Comparison of ENCODE assay signal across 15 mouse cellular contexts in genomic region chr1:133311240-133311639, GRCm38 (mm10). TPM values are rescaled to one million over a fixed set of nuclear protein-coding genes. Genes with fewer than 3 reads are reported as not detected.
DNase-seq lines count a peak whose midpoint lies in the region; ATAC-seq and TF ChIP-seq lines count a peak whose summit lies in the region.
"Had no signal": no experiment of that assay in that cellular context is flagged by ENCODE, and none has a peak within 500 bp of the region (broad histone marks: within the 10 kb centered on the region; RNA-seq: fewer than 3 reads in every experiment).

No protein-coding gene starts in this region.

- no peaks in the 10 kb centered on the region for H3K27me3 ChIP-seq in heart, postnatal 0 days (ENCODE audit: control insufficient read depth, insufficient read depth, low read length)
- no peaks in the 10 kb centered on the region for H3K27me3 ChIP-seq in lung, embryonic 14.5 days (ENCODE audit: insufficient read depth, low read length)
- H3K27me3 ChIP-seq in E14TG2a.4 (ENCODE audit: insufficient read depth, low read length): peaks cover 26% of the 10 kb centered on the region
- H3K27me3 ChIP-seq: liver, embryonic 15.5 days had no signal

- H3K4me2 ChIP-seq in heart, postnatal 0 days (ENCODE audit: low read depth, low read length): no peak overlapping the region
- no peak overlapping the region for H3K4me2 ChIP-seq in lung, embryonic 14.5 days

- no peak overlapping the region for H3K27ac ChIP-seq in heart, postnatal 0 days (ENCODE audit: low read depth)
- H3K27ac ChIP-seq in lung, embryonic 14.5 days (ENCODE audit: low read depth): no peak overlapping the region

- no peak for DNase-seq in heart, postnatal 0 days (ENCODE audit: low spot score)
- no peak for DNase-seq in heart, adult 18-20 months
- DNase-seq in lung, embryonic 14.5 days: no peak
- DNase-seq in lung, postnatal 25 days (ENCODE audit: low spot score): no peak
- no peak for DNase-seq in cerebellum, adult 8-10 months
- DNase-seq: adrenal gland, adult 2 months; cerebellum, adult 11-12 months; gastrocnemius, postnatal 10 days; kidney, adult 11 months had no signal

- H3K4me3 ChIP-seq in heart, postnatal 0 days (ENCODE audit: low read depth, low read length): no peak overlapping the region
- no peak overlapping the region for H3K4me3 ChIP-seq in lung, embryonic 14.5 days (ENCODE audit: low read depth, low read length)
- H3K4me3 ChIP-seq in E14TG2a.4 (replicated peaks; ENCODE audit: low read length): no peak overlapping the region
- H3K4me3 ChIP-seq: liver, embryonic 15.5 days; myocyte had no signal

- H3K9me3 ChIP-seq in heart, postnatal 0 days (replicated peaks; ENCODE audit: control insufficient read depth, low read length): no peaks in the 10 kb centered on the region
- H3K9me3 ChIP-seq in lung, embryonic 14.5 days (ENCODE audit: low read depth, low read length): no peaks in the 10 kb centered on the region
- no peaks in the 10 kb centered on the region for H3K9me3 ChIP-seq in E14TG2a.4 (ENCODE audit: low read length)
- H3K9me3 ChIP-seq: liver, embryonic 15.5 days had no signal

- 57% methylated on average over 4 of the region's 4 CpGs for WGBS in heart, postnatal 0 days
- 55% methylated on average over 4 of the region's 4 CpGs for WGBS in lung, embryonic 14.5 days

- H3K4me1 ChIP-seq in heart, postnatal 0 days (ENCODE audit: control insufficient read depth, insufficient read depth): no peaks in the 10 kb centered on the region
- no peaks in the 10 kb centered on the region for H3K4me1 ChIP-seq in lung, embryonic 14.5 days (ENCODE audit: insufficient read depth)
- H3K4me1 ChIP-seq in E14TG2a.4 (replicated peaks; ENCODE audit: low read depth, low read length): peaks cover 38% of the 10 kb centered on the region

- peak; percentile 43 for TF ChIP-seq CTCF in heart, postnatal 0 days (IDR thresholded peaks at IDR 0.05; ENCODE audit: low read depth)
- peak; percentile 66 for TF ChIP-seq CTCF in lung, embryonic 14.5 days (IDR thresholded peaks at IDR 0.05; ENCODE audit: low read depth)
- TF ChIP-seq CTCF in E14TG2a.4 (conservative IDR thresholded peaks at IDR 0.05; ENCODE audit: low read length): 0 out of 2 replicates have a peak, but pooled peaks have one; percentile 16

- no peak overlapping the region for H3K9ac ChIP-seq in heart, postnatal 0 days (replicated peaks; ENCODE audit: low read depth, low read length)
- no peak overlapping the region for H3K9ac ChIP-seq in lung, embryonic 14.5 days
- H3K9ac ChIP-seq: liver, embryonic 15.5 days had no signal

- no peak for TF ChIP-seq EP300 in heart, postnatal 0 days (IDR thresholded peaks at IDR 0.05; ENCODE audit: low read depth)

- no peak for ATAC-seq in heart, postnatal 0 days (ENCODE audit: insufficient read depth, low read depth)
- ATAC-seq in lung, embryonic 14.5 days (ENCODE audit: insufficient read depth): no peak
- 0 out of 2 replicates have a peak, but pooled peaks have one; percentile 20 for ATAC-seq in common myeloid progenitor, adult 5-6 weeks (replicated peaks; ENCODE audit: low read depth, poor library complexity, severe bottlenecking)
- ATAC-seq in frontal cortex, adult (ENCODE audit: low TSS enrichment): no peak

- H3K36me3 ChIP-seq in heart, postnatal 0 days (replicated peaks; ENCODE audit: control insufficient read depth, insufficient read depth, low read length): no peaks in the 10 kb centered on the region
- no peaks in the 10 kb centered on the region for H3K36me3 ChIP-seq in lung, embryonic 14.5 days (ENCODE audit: insufficient read depth)
- no peaks in the 10 kb centered on the region for H3K36me3 ChIP-seq in E14TG2a.4 (ENCODE audit: insufficient read depth, low read length)
- H3K36me3 ChIP-seq: liver, embryonic 15.5 days had no signal

RNA-seq across cellular contexts. Expression of gene Golt1a, which starts 1.6 kb away (rescaled TPM):
- not detected in 2 replicates for total RNA-seq in heart, postnatal 0 days (2014; rRNA removed; ENCODE audit: low replicate concordance)
- not detected in 2 replicates for polyA plus RNA-seq in heart, postnatal 0 days (2015; fragmentation: Nextera tagmentation; extraction: Ambion mirVana)
- not detected for total RNA-seq in heart, adult 18-20 months (2021)
- 0.55 and 1.1 TPM in 2 replicates for polyA plus RNA-seq in lung, embryonic 14.5 days (2014; fragmentation: Nextera tagmentation; extraction: Ambion mirVana)
- not detected in 2 replicates for total RNA-seq in common myeloid progenitor, adult 5-6 weeks (2017)
- total RNA-seq: gastrocnemius, postnatal 10 days had no signal
- polyA plus RNA-seq: adrenal gland, adult 2 months; heart, embryonic 16.5 days; myocyte had no signal

RNA-seq across cellular contexts. Expression of gene Kiss1, which starts 10.4 kb away (rescaled TPM):
- not detected in 2 replicates for total RNA-seq in heart, postnatal 0 days (2014; rRNA removed; ENCODE audit: low replicate concordance)
- not detected in 2 replicates for polyA plus RNA-seq in heart, postnatal 0 days (2015; fragmentation: Nextera tagmentation; extraction: Ambion mirVana)
- total RNA-seq in heart, adult 18-20 months (2021): not detected
- 6.6 and 7.1 TPM in 2 replicates for polyA plus RNA-seq in lung, embryonic 14.5 days (2014; fragmentation: Nextera tagmentation; extraction: Ambion mirVana)
- total RNA-seq in common myeloid progenitor, adult 5-6 weeks (2017): not detected in 2 replicates
- total RNA-seq: adrenal gland, adult 2 months; gastrocnemius, postnatal 10 days had no signal
- polyA plus RNA-seq: adrenal gland, adult 2 months; heart, embryonic 16.5 days; liver, embryonic 15.5 days; myocyte had no signal

RNA-seq across cellular contexts. Expression of gene Ren1, which starts 39.1 kb away (rescaled TPM):
- total RNA-seq in heart, postnatal 0 days (2014; rRNA removed; ENCODE audit: low replicate concordance): not detected in 2 replicates
- polyA plus RNA-seq in heart, postnatal 0 days (2015; fragmentation: Nextera tagmentation; extraction: Ambion mirVana): 0.07 and 0.52 TPM in 2 replicates
- total RNA-seq in heart, adult 18-20 months (2021): not detected
- polyA plus RNA-seq in lung, embryonic 14.5 days (2014; fragmentation: Nextera tagmentation; extraction: Ambion mirVana): 0.80 and 0.86 TPM in 2 replicates
- total RNA-seq in common myeloid progenitor, adult 5-6 weeks (2017): not detected in 2 replicates
- total RNA-seq: gastrocnemius, postnatal 10 days had no signal
- polyA plus RNA-seq: myocyte had no signal

RNA-seq across cellular contexts. Expression of gene Etnk2, which starts 52.1 kb away (rescaled TPM):
- total RNA-seq in heart, postnatal 0 days (2014; rRNA removed; ENCODE audit: low replicate concordance): 0.31 and 1.3 TPM in 2 replicates
- 0.41 and 0.97 TPM in 2 replicates for polyA plus RNA-seq in heart, postnatal 0 days (2015; fragmentation: Nextera tagmentation; extraction: Ambion mirVana)
- total RNA-seq in heart, adult 18-20 months (2021): under 1 TPM; 0.21 to 0.52 TPM
- 2.8 and 3.7 TPM in 2 replicates for polyA plus RNA-seq in lung, embryonic 14.5 days (2014; fragmentation: Nextera tagmentation; extraction: Ambion mirVana)
- total RNA-seq in common myeloid progenitor, adult 5-6 weeks (2017): not detected in 2 replicates

Comparison
In these comparisons a context has a peak if more than half of its experiments do, and no peak if none do; other contexts are left out.
1. CTCF ChIP-seq: peak in every context shown above with its lines; median percentile 66 in lung, embryonic 14.5 days; 43 in heart, postnatal 0 days; 16 in E14TG2a.4.